Mouse (Mus musculus): ENCODE results near the gene Ccdc71l. TPM values are rescaled to one million over a fixed set of nuclear protein-coding genes. Genes with fewer than 3 reads are reported as not detected.

Ccdc71l gene
- polyA plus RNA-seq, 1 experiment from 2014 or later = 4.2 TPM

- no peak for DNase-seq
Observed at GRCm38 (mm10) chr12:32431004-32431403, 52.5 kb downstream of the Ccdc71l start.

More at GRCm38 (mm10) chr12:32431004-32431403, 52.5 kb downstream of the Ccdc71l start:
- Histone ChIP-seq H3K9ac (no peak overlapping the region), H3K4me1 (replicated peaks) (no peaks in the 10 kb centered on the region), H3K27ac (no peak overlapping the region), H3K4me2 (no peak overlapping the region), H3K9me3 (replicated peaks) (no peaks in the 10 kb centered on the region), H3K4me3 (replicated peaks) (no peak overlapping the region), H3K27me3 (no peaks in the 10 kb centered on the region), H3K36me3 (no peaks in the 10 kb centered on the region)
- no peak for ATAC-seq (ENCODE audit: low read depth)
- WGBS (ENCODE audit: insufficient replicate concordance) = 38% methylated on average over 1 of the region's 1 CpGs

Other genes starting within 250 kb of the Ccdc71l start
- gene Pik3cg, start 170.0 kb upstream of the Ccdc71l start, polyA plus RNA-seq (2015; fragmentation: Nextera tagmentation; extraction: Ambion mirVana) = 3.2 and 3.7 TPM in 2 replicates